Mouse (Mus musculus) heart, adult 2 months (tissue): ENCODE measurements around the gene Oma1. TPM values are rescaled to one million over a fixed set of nuclear protein-coding genes. Genes with fewer than 3 reads are reported as not detected.
A peak's percentile ranks its signal among the peaks of the same experiment; 100 is the strongest.

ENCODE experiments used
- DNase-seq, 2 experiments: peaks; one replicate each; pipeline ENCODE4 v3.0.0; 2021
- H3K27ac ChIP-seq: fragments of 200-600 bp; 2 replicates; pipeline ENCODE4 v1.8.1; 2022
- H3K27me3 ChIP-seq: fragments of 200-500 bp; 2 replicates; pipeline ENCODE4 v1.6.1; 2012; ENCODE audit warnings: mild to moderate bottlenecking, low read length, inconsistent platforms, mixed read lengths; ENCODE audit not compliant: control insufficient read depth, insufficient read depth
- H3K36me3 ChIP-seq: fragments of 200-500 bp; 2 replicates; pipeline ENCODE4 v1.6.1; 2012; ENCODE audit warnings: low read length, inconsistent platforms; ENCODE audit not compliant: control insufficient read depth, insufficient read depth
- H3K4me1 ChIP-seq: fragments of 200-500 bp; 2 replicates; pipeline ENCODE4 v1.6.1; 2011; ENCODE audit warnings: low read length; ENCODE audit not compliant: control insufficient read depth, insufficient read depth
- H3K4me3 ChIP-seq: fragments of 200-600 bp; 2 replicates; pipeline ENCODE4 v1.8.1; 2022
- H3K79me2 ChIP-seq: fragments of 200-500 bp; replicated peaks from 2 replicates; pipeline ENCODE4 v1.6.1; 2012; ENCODE audit warnings: mild to moderate bottlenecking, inconsistent platforms, low read length, moderate library complexity, mixed read lengths; ENCODE audit not compliant: control insufficient read depth, insufficient read depth
- H3K9ac ChIP-seq: fragments of 200-500 bp; 2 replicates; pipeline ENCODE4 v1.6.1; 2012; ENCODE audit warnings: low read depth, mild to moderate bottlenecking, control low read depth, inconsistent platforms, low read length, mixed read lengths
- CTCF ChIP-seq: fragments of 200-600 bp; IDR thresholded peaks from 2 replicates; pipeline ENCODE4 v1.8.1; 2022; ENCODE audit warnings: antibody characterized with exemption, mild to moderate bottlenecking, moderate library complexity
- EP300 ChIP-seq: fragments of 200-500 bp; IDR thresholded peaks from 2 replicates; pipeline ENCODE4 v1.6.1; 2011; ENCODE audit warnings: low read depth, low read length, control low read depth; ENCODE audit not compliant: insufficient read depth
- POLR2A ChIP-seq: fragments of 200-500 bp; IDR thresholded peaks from 2 replicates; pipeline ENCODE4 v1.6.1; 2011; ENCODE audit warnings: mild to moderate bottlenecking, low read depth, low read length, control low read depth; ENCODE audit not compliant: insufficient read depth
- WGBS: fragments of 180-500 bp; shearing (Covaris S2); methylation state at CpG from one replicate; pipeline ENCODE4 v1.1.7; 2018; 5-methylcytosine and 5-hydroxymethylcytosine counted together
- intact Hi-C: fragments of 180-260 bp; cut with DNase I; formaldehyde crosslinking; loops from one replicate; pipeline ENCODE4 v1.15.1; 2025
- long read RNA-seq: library from polyadenylated mRNA; stranded (forward); transcript quantifications from one replicate; pipeline ENCODE4 v2.0.0, GENCODE M21; 2021
- polyA plus RNA-seq: library from polyadenylated mRNA; depleted of rRNA; stranded (reverse); fragments of >200 nt; gene quantifications from 2 replicates; pipeline ENCODE4 v1.2.3, GENCODE M21; 2012; rRNA removed
- total RNA-seq, 2 experiments: library from RNA; stranded (reverse); gene quantifications; 2 replicates each; pipeline ENCODE4 v1.2.3; 2021

Gene Oma1
- 10 to 100 TPM; 33.0 to 40.1 TPM for total RNA-seq
- polyA plus RNA-seq, result 20.4 and 44.8 TPM in 2 replicates
- long read RNA-seq, transcript Oma1-201 (9 exons, 1,915 nt), result major isoform, 30 of 40 reads
- long read RNA-seq, partial matches to known transcripts, result 1 of 40 reads
- long read RNA-seq, other reads (novel, unspliced or antisense), result 9 of 40 reads

GRCm38 (mm10) chr4:103313587-103314525 lies at the start of gene Oma1:
Gene Oma1 (plus strand): TSS chr4:103313812.
- WGBS, result under 1% methylated on average over 61 of the region's 61 CpGs
- intact Hi-C loops, result loop anchor here (1.0 to 5.0 kb wide), 3 partner anchors 32 to 202 kb away; partner anchors contain the start of genes Mier1 and Wdr78
- TF ChIP-seq EP300 (peak; percentile 79; the same call in 1 of the 2 replicates), POLR2A (peak; percentile 43; the same call in 1 of the 2 replicates), CTCF (peak; percentile 86)
- DNase-seq, result peak; percentile 98 to 99
- H3K79me2 ChIP-seq, result no peaks in the 10 kb centered on the region
- H3K36me3 ChIP-seq, result no peaks in the 10 kb centered on the region
- H3K27ac ChIP-seq, result peak within 1 kb of the TSS; percentile 99
- H3K4me1 ChIP-seq, result no peaks in the 10 kb centered on the region
- H3K9ac ChIP-seq, result peak within 1 kb of the TSS; percentile 84
- no peaks in the 10 kb centered on the region for H3K27me3 ChIP-seq
- peak within 1 kb of the TSS; percentile 60 for H3K4me3 ChIP-seq

DNA sequence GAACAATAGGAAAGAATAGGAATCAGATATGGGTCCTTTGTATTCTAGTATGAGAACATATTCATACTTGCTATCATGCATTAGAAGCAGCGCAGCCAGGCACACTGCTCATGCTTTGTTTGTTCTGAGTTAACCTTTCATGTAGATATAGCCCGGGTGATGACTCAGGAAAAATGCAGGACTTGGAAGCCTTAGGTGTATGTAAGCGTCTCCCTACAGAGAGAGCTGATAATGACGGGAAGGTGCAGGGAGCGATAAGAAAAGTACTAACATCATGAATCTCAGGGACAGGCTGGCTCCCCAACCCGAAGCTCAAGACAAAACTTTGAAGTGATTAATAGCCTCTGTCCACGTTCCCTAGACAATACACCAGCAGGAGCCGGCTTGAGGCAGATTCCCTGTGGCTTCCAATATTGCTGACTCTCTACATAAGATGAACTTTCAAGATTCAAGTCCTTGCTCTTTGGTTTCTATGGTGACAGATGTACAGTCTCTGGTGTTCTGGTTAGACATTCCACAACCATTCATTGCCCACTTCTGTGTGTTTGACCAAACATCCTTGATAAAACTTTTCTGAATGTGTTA lies 49.7 kb upstream of the Oma1 start:
- no peaks in the 10 kb centered on the region for H3K27me3 ChIP-seq
- intact Hi-C loops, result no loop called here
- H3K79me2 ChIP-seq, result no peaks in the 10 kb centered on the region
- no peak overlapping the region for H3K9ac ChIP-seq
- no peak overlapping the region for H3K27ac ChIP-seq
- H3K4me1 ChIP-seq, result no peaks in the 10 kb centered on the region
- DNase-seq, result no peak
- no peak for TF ChIP-seq EP300
- no peak for TF ChIP-seq POLR2A
- no peak for TF ChIP-seq CTCF
- 37% methylated on average over 8 of the region's 8 CpGs for WGBS
- no peak overlapping the region for H3K4me3 ChIP-seq
- no peaks in the 10 kb centered on the region for H3K36me3 ChIP-seq

- no peak for TF ChIP-seq CTCF
- no peak for TF ChIP-seq POLR2A
- TF ChIP-seq EP300, result no peak
- Histone ChIP-seq H3K27ac (no peak overlapping the region), H3K4me1 (no peaks in the 10 kb centered on the region), H3K27me3 (no peaks in the 10 kb centered on the region), H3K4me3 (no peak overlapping the region), H3K79me2 (no peaks in the 10 kb centered on the region), H3K9ac (no peak overlapping the region), H3K36me3 (no peaks in the 10 kb centered on the region)
- no peak for DNase-seq
- 51% methylated on average over 2 of the region's 2 CpGs for WGBS
- intact Hi-C loops, result no loop called here
Observed at GRCm38 (mm10) chr4:103265166-103265565, 48.4 kb upstream of the Oma1 start.

- no peak overlapping the region for H3K4me3 ChIP-seq
- intact Hi-C loops, result no loop called here
- no peaks in the 10 kb centered on the region for H3K27me3 ChIP-seq
- H3K27ac ChIP-seq, result no peak overlapping the region
- DNase-seq, result no peak
- TF ChIP-seq CTCF (peak; percentile 39), POLR2A (no peak), EP300 (no peak)
- H3K4me1 ChIP-seq, result no peaks in the 10 kb centered on the region
- 88% methylated on average over 4 of the region's 4 CpGs for WGBS
- no peaks in the 10 kb centered on the region for H3K79me2 ChIP-seq
- H3K9ac ChIP-seq, result no peak overlapping the region
- H3K36me3 ChIP-seq, result no peaks in the 10 kb centered on the region
Observed at GRCm38 (mm10) chr4:103269336-103269735, 44.3 kb upstream of the Oma1 start.

DNA sequence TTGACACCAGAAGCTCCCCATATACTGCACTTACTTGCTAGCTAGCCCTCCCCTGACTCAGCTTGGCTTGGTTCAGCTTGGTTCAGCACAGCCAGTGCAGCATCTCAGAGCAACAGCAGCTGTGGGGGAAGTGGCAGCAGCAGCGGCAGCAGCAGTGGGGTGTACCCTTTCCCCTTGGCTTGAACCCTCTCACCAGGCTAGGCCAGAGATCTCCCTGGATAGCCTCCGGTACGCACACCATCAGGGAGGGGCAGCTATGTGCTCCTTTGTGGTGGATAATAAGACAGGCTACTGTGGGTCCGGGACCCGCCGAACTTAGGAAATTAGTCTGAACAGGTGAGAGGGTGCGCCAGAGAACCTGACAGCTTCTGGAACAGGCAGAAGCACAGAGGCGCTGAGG lies 40.6 kb upstream of the Oma1 start:
- no peak for DNase-seq
- Histone ChIP-seq H3K27ac (no peak overlapping the region), H3K4me1 (no peaks in the 10 kb centered on the region), H3K4me3 (no peak overlapping the region), H3K27me3 (no peaks in the 10 kb centered on the region), H3K79me2 (no peaks in the 10 kb centered on the region), H3K9ac (no peak overlapping the region), H3K36me3 (no peaks in the 10 kb centered on the region)
- WGBS, result 64% methylated on average over 7 of the region's 8 CpGs
- intact Hi-C loops, result no loop called here
- TF ChIP-seq EP300 (no peak), CTCF (no peak), POLR2A (no peak)
